Mouse (Mus musculus) liver, adult (tissue): ENCODE data around the gene Naaladl2.

Source experiments
- GATA4 ChIP-seq: IDR thresholded peaks from 2 replicates; pipeline ENCODE4 v1.6.1; 2014; ENCODE audit warnings: mild to moderate bottlenecking, low read length; ENCODE audit not compliant: insufficient replicate concordance

Gene Naaladl2

DNA sequence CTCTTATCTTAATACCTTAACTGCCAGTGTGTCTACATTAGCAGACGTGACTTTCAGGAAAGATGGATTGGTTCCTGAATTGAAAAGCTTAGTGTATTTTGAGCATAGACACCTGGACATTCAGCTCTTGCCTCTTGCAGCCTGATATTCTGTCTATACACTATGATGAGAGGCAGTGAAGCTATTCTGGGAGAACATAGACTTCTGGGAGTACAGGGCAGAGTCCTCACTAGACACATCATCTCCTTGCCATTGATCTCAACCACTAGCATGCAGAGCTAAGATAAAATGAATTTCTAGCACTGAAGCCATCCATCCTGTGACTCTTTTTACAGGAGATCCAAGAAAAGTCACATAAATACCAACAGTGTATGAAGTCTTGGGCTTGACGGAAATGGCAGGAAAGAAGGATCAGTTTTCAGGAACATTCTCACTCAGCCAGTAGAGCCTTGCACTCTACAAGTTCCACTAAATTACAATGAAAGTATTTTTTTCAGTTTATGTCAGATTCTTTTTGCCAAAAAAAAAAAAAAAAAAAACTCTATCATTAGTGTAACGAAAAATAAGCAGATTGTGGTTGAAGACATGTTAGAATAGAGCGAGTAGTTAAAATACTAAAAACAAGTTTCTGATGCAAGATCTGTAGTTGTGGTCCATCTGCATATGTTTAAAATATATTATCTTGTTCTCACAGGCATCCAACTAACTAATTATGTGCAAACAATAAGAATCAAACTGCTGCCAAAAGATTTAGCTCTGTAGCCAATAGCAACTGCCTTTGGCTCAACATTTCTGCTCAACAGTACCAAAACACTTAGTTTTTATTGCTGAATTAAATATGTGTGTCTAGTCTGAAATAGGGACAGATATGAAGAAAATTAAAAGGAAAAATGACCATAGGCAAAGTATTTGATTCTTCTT is 1171.1 kb downstream of the Naaladl2 start:
- no peak for TF ChIP-seq GATA4

- TF ChIP-seq GATA4: no peak
Observed at GRCm38 (mm10) chr3:23962961-23963621, 1181.0 kb downstream of the Naaladl2 start.

DNA sequence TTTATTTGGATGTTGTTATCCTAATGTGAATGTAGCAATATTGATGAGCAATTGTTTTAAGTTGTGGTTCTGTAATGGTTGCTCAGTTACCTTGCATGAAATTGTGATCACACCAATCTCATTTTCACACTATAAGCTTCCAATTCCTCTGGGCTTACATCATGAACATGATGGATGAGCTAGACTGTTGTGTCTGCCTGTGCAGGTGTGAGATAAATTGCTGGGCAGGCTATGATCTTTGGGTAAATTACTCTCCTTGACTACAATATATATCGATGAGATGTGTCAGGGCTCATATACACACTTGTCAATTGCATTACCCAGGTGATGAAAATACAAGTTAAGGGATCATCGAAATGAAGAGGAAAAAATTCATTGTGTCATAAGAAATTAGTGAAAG is 1197.9 kb downstream of the Naaladl2 start:
- TF ChIP-seq GATA4: no peak

- no peak; the same call in 1 of the 2 replicates for TF ChIP-seq GATA4
Observed at GRCm38 (mm10) chr3:23937299-23937698, 1206.8 kb downstream of the Naaladl2 start.

DNA sequence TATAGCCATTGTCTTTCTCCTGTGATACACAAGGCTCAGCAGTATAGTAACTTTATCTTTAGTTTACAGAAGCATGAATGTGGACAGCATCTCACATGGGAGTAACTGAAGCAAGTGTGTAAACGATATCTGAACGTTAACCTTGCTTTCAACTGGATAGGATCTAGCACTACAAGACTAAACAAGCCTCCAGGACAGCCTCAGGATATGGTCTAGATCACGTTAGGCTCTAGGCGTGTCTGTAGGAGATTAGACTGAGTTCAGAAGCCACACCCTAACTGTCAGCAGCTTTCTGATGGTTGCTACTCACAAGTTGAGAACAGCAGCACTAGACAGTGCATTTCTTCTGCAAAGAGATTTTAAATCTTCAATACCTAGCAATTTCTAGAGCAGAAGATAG is 1216.0 kb downstream of the Naaladl2 start:
- TF ChIP-seq GATA4: no peak

- TF ChIP-seq GATA4: no peak
Observed at GRCm38 (mm10) chr3:23907682-23908081, 1236.4 kb downstream of the Naaladl2 start.

DNA sequence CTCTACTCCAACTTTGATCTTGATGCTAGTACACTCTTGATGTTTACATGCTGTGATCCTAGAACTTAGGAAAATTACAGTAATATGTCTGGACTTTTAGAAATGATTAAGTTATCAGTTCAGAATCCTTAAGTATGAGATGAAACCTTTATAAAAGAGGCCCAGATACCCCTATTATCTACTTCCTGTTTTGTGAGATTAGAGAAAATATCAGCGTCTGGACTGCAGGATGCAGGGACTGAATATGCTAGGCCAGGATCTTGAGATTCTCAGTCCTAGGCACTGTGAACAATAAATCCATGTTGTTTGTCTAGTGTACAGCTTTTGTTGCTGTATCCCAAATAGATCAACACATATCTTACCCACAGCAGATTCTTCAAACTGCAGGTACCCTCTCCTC is 1278.4 kb downstream of the Naaladl2 start:
- no peak for TF ChIP-seq GATA4

DNA sequence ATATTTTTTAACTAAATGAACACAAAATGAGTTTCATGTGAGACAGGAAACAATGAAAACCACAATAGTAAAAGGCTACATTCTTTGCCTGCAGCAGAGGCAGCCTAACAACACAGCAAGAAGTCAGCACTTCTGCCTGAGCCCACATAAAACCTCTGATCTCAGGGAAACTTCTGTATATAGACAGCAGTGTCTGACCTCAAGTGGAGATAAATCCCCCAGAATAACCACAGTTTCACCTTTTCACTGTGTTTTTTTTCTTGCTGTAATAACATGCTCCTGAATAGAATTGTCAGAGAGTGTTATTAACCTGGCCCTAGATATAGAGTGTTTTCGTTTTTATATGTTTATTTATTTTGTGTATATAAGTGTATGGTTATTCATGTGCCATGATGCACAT is 1286.8 kb downstream of the Naaladl2 start:
- no peak for TF ChIP-seq GATA4

GRCm38 (mm10) chr3:23817585-23817984 is 1326.5 kb downstream of the Naaladl2 start:
- no peak for TF ChIP-seq GATA4

DNA sequence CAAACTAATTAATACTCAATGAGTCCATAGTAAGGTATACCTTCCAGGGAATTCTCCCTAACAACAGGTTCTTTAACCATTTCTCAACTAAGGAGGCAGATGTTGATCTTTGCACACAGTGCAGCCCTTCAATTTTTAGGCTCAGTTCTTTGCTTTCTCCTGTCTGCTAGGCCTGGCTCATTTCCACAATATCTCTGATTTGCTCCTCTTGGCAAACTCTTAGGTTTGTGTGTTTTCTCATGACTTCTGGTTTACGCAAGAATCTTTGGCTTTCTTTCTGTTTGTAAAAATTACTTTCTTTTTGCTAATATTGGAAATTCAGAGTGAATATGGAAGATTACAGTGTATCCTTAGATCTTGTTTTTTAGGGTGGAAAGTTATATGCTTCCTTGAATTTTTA is 1385.3 kb downstream of the Naaladl2 start:
- TF ChIP-seq GATA4: no peak
